In the genomic region with DNA sequence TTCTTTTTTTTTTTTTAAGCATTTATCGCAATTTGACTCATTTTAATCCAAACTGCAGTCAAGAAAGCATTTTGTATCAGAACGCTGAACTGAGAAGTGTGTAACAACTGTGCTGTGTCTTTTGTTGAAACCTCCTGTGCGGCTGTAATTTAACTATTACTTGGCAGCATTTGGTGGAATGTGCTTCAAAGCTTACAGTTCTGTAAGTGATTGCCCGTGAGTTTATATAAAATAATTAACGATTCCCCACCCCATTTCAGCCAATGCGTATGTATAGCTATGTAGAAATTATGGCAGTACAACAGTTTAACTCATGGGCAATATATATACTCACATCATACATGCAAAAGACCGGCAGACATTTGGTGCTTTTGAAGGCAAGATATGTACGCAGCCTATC, we compare ENCODE assay signal across 9 mouse cellular contexts.
DNase-seq lines count a peak whose midpoint lies in the region; ATAC-seq and TF ChIP-seq lines count a peak whose summit lies in the region.
"Had no signal": no experiment of that assay in that cellular context is flagged by ENCODE, and none has a peak within 500 bp of the region (broad histone marks: within the 10 kb centered on the region; RNA-seq: fewer than 3 reads in every experiment).

No protein-coding gene starts in this region.

- H3K9me3 ChIP-seq in heart, postnatal 0 days (replicated peaks; ENCODE audit: control insufficient read depth, low read length), result no peaks in the 10 kb centered on the region
- no peaks in the 10 kb centered on the region for H3K9me3 ChIP-seq in embryonic facial prominence, embryonic 10.5 days
- no peaks in the 10 kb centered on the region for H3K9me3 ChIP-seq in hindbrain, embryonic 12.5 days (replicated peaks)
- H3K9me3 ChIP-seq in midbrain, embryonic 14.5 days (ENCODE audit: control insufficient read depth, low read length), result no peaks in the 10 kb centered on the region

- peak overlapping the region; percentile 5 for H3K27ac ChIP-seq in heart, postnatal 0 days (ENCODE audit: low read depth)
- peak overlapping the region; percentile 97 for H3K27ac ChIP-seq in embryonic facial prominence, embryonic 10.5 days (replicated peaks)
- peak overlapping the region; percentile 99 for H3K27ac ChIP-seq in hindbrain, embryonic 12.5 days
- peak overlapping the region; percentile 100 for H3K27ac ChIP-seq in midbrain, embryonic 14.5 days (replicated peaks; ENCODE audit: low read depth, low read length)

- peak overlapping the region; percentile 61 for H3K4me2 ChIP-seq in heart, postnatal 0 days (ENCODE audit: low read depth, low read length)
- H3K4me2 ChIP-seq in hindbrain, embryonic 12.5 days (replicated peaks), result peak overlapping the region; percentile 59
- H3K4me2 ChIP-seq in midbrain, embryonic 14.5 days (ENCODE audit: low read length), result peak overlapping the region; percentile 81

- peak overlapping the region; percentile 48; the same call in 1 of the 2 replicates for H3K9ac ChIP-seq in heart, postnatal 0 days (replicated peaks; ENCODE audit: low read depth, low read length)
- peak overlapping the region; percentile 97 for H3K9ac ChIP-seq in hindbrain, embryonic 12.5 days
- peak overlapping the region; percentile 100 for H3K9ac ChIP-seq in midbrain, embryonic 14.5 days (replicated peaks; ENCODE audit: low read length)

- no peaks in the 10 kb centered on the region for H3K27me3 ChIP-seq in heart, postnatal 0 days (ENCODE audit: control insufficient read depth, insufficient read depth, low read length)
- H3K27me3 ChIP-seq in embryonic facial prominence, embryonic 10.5 days (replicated peaks; ENCODE audit: low read depth, poor library complexity, severe bottlenecking), result no peaks in the 10 kb centered on the region
- no peaks in the 10 kb centered on the region for H3K27me3 ChIP-seq in hindbrain, embryonic 12.5 days
- no peaks in the 10 kb centered on the region for H3K27me3 ChIP-seq in midbrain, embryonic 14.5 days (ENCODE audit: control insufficient read depth, insufficient read depth, low read length)

- DNase-seq in heart, postnatal 0 days (ENCODE audit: low spot score), result no peak
- no peak for DNase-seq in heart, adult 11 months
- no peak for DNase-seq in embryonic facial prominence, embryonic 10.5 days (ENCODE audit: low spot score)
- DNase-seq in midbrain, embryonic 14.5 days, result peak; percentile 72
- DNase-seq in thymus, postnatal 4 days, result no peak
- DNase-seq in left cerebral cortex, adult 8-10 months (ENCODE audit: low spot score in 2 of 2), result no peak
- no peak for DNase-seq in layer of hippocampus, postnatal 36 days
- DNase-seq: thymus, postnatal 14 days had no signal

- H3K4me1 ChIP-seq in heart, postnatal 0 days (ENCODE audit: control insufficient read depth, insufficient read depth), result peaks cover 3% of the 10 kb centered on the region; the same call in 1 of the 2 replicates
- peaks cover 48% of the 10 kb centered on the region for H3K4me1 ChIP-seq in embryonic facial prominence, embryonic 10.5 days
- H3K4me1 ChIP-seq in hindbrain, embryonic 12.5 days, result peaks cover 33% of the 10 kb centered on the region
- H3K4me1 ChIP-seq in midbrain, embryonic 14.5 days (ENCODE audit: control insufficient read depth, insufficient read depth, low read length), result peaks cover 8% of the 10 kb centered on the region; the same call in 1 of the 2 replicates

- H3K36me3 ChIP-seq in heart, postnatal 0 days (replicated peaks; ENCODE audit: control insufficient read depth, insufficient read depth, low read length), result 0 out of 2 replicates have a peak, but pooled peaks cover under 1% of the 10 kb centered on the region
- peaks cover 28% of the 10 kb centered on the region for H3K36me3 ChIP-seq in embryonic facial prominence, embryonic 10.5 days (replicated peaks)
- peaks cover 16% of the 10 kb centered on the region for H3K36me3 ChIP-seq in hindbrain, embryonic 12.5 days
- peaks cover 20% of the 10 kb centered on the region for H3K36me3 ChIP-seq in midbrain, embryonic 14.5 days (ENCODE audit: control insufficient read depth, insufficient read depth, low read length)

- WGBS in heart, postnatal 0 days, result 57% methylated on average over 8 of the region's 8 CpGs
- 58% methylated on average over 8 of the region's 8 CpGs for WGBS in embryonic facial prominence, embryonic 10.5 days
- 39% methylated on average over 8 of the region's 8 CpGs for WGBS in hindbrain, embryonic 12.5 days
- 6% methylated on average over 8 of the region's 8 CpGs for WGBS in midbrain, embryonic 14.5 days

- TF ChIP-seq EP300 in heart, postnatal 0 days (IDR thresholded peaks at IDR 0.05; ENCODE audit: low read depth), result no peak

- ATAC-seq in heart, postnatal 0 days (ENCODE audit: insufficient read depth, low read depth), result no peak
- no peak for ATAC-seq in hindbrain, embryonic 12.5 days (ENCODE audit: low FRiP score)
- no peak for ATAC-seq in midbrain, embryonic 14.5 days (ENCODE audit: low FRiP score, low TSS enrichment)

- peak overlapping the region; percentile 58 for H3K4me3 ChIP-seq in heart, postnatal 0 days (ENCODE audit: low read depth, low read length)
- peak overlapping the region; percentile 79 for H3K4me3 ChIP-seq in embryonic facial prominence, embryonic 10.5 days
- peak overlapping the region; percentile 77 for H3K4me3 ChIP-seq in hindbrain, embryonic 12.5 days
- peak overlapping the region; percentile 83 for H3K4me3 ChIP-seq in midbrain, embryonic 14.5 days (replicated peaks; ENCODE audit: low read depth, low read length)

- TF ChIP-seq CTCF in heart, postnatal 0 days (IDR thresholded peaks at IDR 0.05; ENCODE audit: low read depth), result no peak

Comparison
In these comparisons a context has a peak if more than half of its experiments do, and no peak if none do; other contexts are left out.
1. H3K27ac ChIP-seq: peak in every context shown above with its lines; median percentile 100 in midbrain, embryonic 14.5 days; 99 in hindbrain, embryonic 12.5 days; 97 in embryonic facial prominence, embryonic 10.5 days; 5 in heart, postnatal 0 days.
2. H3K9ac ChIP-seq: peak in every context shown above with its lines; median percentile 100 in midbrain, embryonic 14.5 days; 97 in hindbrain, embryonic 12.5 days; 48 in heart, postnatal 0 days.